Mouse (Mus musculus) cerebellum, adult 18-20 months (tissue): ENCODE measurements around the gene Acat3.
"Not testable (repeated sequence)": the region's sequence is repeated elsewhere in the genome, so short reads cannot be mapped to it uniquely, and the experiment has no call there.

Experiments used
- DNase-seq, 2 experiments: peaks; one replicate each; pipeline ENCODE4 v3.0.0; 2021

Gene Acat3

DNA sequence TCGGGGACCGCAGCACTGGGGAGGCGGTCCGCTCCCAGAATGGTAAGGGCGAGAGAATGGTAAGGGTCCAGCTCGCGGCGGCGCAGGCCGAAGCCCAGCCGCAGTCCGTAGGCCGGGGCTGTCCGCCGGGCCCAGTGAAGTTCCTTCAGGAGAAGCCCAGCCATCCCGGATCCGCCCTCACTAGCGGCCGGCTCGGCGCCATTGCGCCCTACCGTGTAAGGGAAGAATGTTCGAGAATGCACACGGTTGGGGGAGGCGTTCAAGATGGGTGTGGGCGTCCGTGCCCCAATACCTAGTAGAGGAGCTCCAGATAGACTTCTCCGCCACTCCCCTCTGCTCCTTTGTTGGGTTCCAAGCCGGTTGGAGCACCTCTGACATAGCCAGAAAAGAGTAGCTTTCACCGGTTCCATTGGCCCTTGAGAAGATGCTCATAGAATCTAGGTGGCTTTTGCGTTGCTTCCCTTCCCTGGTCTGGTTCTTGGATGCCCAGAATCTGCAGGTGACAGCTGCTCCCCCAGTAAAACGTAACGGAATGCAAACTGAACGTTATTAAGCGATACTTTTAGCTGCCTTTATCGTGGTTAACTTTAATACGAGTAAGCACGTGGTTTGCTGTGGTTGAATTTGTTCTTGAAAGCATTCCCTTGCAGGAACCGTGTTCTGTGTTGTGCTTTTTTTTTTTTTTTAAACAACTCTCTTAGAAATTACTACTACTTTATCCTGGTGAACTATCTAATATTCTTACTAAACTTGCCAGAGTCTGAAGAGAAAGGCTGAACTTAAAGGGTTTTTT lies 23.6 kb downstream of the Acat3 start:
- DNase-seq: no peak

DNA sequence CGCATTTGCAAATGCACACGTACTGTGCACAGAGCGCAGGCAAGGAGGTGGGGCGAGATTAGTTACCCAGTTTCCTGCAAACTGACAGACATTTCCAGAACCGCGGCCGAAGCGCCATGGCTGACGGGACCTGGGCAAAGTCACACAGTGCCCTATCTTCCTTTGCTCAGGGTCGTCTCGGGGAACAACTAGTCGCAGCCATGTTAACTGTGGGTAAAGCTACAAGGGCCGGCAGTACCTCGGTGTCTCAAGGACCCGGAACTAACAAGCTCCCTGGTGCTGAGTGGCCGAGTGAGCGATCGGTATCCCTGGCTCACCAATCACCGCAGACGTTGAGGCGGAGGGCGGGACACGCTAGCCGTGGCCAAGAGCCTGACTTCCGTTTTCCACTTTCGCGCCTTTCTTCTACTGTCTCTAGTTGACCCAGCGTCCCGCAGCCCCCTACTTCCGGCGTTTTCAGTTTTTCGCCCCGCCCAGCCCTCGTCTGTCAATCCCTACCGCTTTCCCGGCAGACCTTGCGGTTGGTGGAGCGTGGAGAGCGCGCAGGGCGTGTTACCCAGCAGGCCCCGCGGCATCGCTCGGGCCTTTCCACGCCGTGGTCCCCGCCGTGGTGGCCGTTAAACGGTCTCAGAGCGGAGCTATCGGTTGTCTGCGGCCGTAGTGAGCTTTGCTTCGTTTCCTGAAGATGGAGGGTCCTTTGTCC lies 24.4 kb downstream of the Acat3 start, which contains the start of gene Mrpl18:
Gene Mrpl18, minus strand, starts transcription at position 465 of the 703 bp plus-strand sequence.
- peak; percentile 96 to 99 for DNase-seq

DNA sequence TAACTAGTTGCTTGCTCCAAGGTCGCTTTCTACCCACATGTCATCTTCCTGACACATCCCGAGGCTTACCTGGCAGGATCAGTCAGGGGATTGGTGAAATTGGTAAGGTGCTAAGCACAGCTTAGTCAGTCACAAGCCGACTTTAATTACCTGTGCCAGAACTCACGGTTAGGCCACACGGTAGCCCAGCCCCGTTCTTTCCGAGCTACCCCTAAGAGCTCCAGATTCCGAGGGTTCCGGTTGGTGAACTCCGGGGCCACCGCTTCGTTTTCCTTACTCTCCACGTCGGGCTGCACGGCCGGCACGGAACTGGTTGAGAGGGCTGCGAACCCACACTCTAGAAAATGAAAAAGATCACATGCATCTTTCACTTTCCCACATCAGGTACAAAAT lies 24.9 kb downstream of the Acat3 start, which contains the start of gene Tcp1:
Gene Tcp1, plus strand, starts transcription at position 214 of the 393 bp plus-strand sequence.
- DNase-seq: no peak

DNA sequence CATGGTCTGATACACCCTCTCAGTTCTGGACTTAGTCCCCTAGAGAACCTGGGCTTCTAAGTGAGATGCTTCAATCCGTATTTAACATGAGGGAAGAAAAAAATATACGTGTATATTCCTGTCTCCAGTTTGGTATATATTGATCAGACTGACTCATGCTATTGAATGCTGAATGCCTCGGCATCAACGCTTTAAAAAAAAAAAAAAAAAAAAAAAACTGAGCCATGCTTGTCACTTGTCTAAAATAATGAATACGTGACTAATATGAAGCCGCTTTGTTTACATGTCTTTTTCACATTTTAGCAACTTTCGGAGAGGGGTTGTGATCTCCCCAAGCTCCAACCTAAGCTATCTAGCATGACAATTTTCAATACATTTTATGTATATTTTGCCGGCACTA lies 30.0 kb downstream of the Acat3 start:
- no peak for DNase-seq

DNA sequence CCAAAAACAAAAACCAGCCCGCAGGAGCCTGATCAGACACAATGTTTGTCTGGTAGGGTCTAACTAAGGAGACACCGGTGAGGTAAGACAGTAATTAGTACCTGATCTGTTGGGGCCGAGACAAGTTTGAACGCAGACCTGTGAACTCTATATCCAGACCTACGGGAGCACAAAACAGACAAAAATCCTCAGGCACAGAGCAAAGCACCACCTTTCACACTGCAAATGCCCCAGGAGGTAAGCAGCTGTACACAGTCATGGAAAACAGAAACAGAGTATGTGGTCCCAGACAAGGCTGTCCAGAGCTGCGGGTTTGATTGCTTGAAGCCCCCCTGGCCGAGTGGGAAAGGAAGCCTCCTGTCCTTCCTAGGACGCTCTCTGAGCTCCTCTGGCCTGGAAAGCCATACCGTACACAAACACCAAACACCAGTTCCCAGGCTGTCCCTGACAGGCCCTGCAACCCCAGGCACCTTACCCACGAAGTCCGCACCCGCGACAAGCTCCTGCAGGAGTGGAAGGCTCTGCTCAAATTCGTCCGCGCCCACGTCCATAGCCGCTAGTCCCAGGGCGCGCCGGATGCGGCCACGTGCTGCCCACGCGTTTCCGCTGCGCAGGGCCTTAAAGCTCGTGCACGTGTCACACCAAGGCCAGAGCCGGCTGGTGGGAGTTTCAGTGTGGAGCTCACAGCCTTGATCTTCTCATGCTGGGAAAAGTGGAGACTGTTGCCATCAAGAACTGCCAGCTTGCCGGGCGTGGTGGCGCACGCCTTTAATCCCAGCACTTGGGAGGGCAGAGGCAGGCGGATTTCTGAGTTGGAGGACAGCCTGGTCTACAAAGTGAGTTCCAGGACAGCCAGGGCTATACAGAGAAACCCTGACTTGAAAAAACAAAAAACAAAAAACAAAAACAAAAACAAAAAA lies 30.8 kb downstream of the Acat3 start, which contains the start of gene Pnldc1:
Gene Pnldc1, minus strand, starts transcription at position 870 of the 920 bp plus-strand sequence.
- no peak for DNase-seq

DNA sequence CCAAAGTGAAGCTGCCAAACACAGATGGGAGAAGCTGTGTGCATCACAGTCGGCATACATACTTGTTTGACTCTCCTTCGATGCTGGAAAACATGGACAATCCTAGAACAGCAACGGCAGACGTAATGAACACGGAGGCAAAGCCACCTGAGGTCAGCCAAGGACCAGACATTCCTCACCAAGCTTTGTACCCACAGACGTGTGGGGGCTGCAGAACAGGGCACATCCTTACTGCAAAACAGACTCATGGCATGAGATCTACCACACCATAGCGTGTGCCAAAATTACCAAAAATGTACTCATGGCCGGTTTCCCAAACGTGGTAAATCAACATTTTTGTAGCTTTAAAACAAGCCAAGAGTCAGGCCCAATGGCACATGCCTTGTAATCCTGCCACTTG lies 34.0 kb downstream of the Acat3 start:
- DNase-seq: no peak

DNA sequence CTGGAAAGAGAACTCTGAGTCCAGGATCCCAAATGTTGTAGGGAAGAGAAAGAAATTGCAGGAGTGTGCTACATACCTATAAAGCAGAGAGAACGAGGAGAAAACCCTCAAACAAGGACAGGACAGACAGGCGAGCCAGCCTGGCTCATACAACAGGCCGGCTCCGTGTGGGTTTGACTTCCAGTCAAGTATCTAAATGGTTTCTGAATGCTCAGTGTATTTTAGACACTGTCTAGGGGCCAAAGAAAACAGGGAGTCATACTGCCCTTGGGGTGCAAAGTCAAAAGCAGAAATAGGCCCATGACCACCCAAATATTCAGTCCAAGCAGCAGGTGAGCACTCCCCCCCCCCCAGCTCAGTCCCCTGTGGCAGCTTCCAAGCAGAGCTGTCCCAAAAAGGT lies 34.6 kb downstream of the Acat3 start:
- DNase-seq: no peak

DNA sequence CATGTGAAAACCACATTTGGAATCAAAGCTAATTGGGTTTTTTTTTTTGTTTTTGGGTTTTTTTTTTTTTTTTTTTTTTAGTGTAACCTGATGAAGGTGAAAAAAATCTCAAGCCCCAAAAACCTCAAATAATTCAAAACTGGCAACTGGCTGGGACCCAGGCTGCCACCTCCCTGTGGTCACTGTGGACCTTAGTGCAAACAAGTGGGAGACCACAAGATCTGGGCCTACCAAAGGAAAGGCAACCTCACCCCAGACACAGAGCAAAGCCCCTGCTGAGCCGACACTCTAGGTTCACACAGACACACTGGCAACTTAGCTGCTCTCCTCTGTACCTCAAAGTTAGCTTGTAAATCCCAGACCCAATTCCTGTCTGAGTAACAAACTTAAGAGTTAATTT lies 36.1 kb downstream of the Acat3 start:
- no peak for DNase-seq

DNA sequence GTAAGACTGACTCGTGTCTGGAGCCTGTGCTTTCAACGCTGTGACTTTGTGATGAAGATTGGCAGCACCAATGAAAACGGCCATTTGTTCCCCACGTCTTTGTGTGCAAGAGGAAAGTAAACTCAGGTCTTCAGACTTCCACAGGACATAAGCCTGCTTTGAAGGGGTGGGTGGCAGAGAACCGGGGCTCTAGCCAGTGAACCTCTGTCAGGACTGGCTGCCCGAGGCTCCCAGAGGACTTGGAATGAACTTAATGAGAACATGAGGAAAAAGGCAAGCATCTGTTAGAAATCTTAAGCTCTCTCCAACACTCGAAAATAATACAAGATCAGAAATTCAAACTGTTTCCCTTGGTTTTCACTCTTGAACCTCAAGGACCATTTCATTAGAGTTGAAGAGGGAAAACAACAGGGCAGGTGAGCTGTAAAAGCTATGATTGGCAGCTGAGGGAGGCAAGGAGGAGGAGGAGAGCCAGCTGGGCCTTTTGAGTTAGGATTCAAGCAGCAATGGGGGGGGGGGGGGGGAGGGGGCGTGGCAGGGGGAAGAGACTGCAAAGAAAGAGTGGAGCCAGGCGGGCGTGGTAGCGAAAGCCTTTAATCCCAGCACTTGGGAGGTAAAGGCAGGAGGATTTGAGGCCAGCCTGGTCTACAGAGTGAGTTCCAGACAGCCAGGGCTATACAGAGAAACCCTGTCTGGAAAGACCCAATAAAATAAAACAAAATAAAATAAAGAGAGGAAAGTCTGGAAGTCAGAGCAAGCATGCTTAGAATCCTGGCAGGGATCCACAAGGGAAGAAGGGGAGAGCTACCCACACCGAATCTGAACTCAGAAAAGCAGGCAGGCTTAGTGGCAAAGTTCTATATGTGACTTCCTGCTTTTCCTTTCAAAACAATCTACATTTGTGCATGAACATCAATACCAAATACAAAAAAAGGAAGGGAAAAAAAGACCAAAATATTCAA lies 36.7 kb downstream of the Acat3 start:
- no peak for DNase-seq

DNA sequence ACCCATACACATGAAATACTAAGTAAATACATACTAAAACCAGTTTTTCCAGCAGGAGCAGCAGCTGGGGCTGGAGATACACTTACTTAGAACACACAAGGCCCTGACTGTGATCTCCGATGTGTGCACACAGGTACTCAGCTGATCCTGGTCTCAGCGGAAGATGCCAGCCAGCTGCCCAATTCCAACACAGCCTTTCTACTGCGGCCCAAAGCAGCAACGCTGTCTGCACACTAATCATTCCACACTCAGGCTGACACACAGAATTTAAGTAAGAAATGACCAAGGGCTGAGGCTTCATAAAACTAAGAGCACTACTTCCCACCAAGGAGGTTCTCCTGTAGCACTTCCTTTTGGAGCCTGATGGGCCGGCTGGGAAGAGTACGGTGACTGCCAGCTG lies 38.1 kb downstream of the Acat3 start:
- DNase-seq: no peak

DNA sequence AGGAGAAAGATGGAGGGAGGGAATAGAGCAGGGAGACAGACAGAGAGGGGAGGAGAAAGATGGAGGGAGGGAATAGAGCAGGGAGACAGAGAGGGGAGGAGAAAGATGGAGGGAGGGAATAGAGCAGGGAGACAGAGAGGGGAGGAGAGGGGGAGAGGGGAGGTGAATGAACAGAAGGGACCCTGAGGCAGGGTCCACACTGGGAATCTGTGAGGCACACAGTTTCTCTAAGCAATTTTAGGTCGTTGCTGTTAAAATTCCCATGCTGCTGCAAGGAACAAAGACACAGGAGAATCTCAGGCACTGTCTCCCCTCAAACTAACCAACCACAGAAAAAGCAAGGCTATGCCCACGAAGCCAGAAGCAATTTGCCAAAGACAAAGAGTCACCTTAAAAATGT lies 41.8 kb downstream of the Acat3 start:
- not testable (repeated sequence) for DNase-seq

DNA sequence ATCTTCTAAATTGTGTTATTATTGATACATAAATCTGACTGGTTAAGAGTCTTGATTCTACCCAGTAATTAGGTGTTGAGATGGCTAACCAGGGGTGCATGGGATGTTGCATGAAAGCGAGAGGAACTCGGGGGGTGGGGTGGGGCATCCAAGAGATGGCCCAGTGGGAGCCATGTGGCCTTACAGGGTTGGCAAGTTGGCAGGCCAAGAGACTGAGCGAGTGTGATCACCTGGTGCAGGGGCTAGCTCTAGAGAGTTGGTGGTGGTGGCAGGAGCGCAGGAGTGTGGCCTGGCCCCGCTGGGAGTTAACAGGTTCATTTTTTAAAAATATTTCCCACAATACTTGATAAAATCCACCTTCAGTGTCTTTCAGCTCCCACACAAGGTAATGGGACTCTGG lies 42.7 kb downstream of the Acat3 start:
- no peak for DNase-seq

DNA sequence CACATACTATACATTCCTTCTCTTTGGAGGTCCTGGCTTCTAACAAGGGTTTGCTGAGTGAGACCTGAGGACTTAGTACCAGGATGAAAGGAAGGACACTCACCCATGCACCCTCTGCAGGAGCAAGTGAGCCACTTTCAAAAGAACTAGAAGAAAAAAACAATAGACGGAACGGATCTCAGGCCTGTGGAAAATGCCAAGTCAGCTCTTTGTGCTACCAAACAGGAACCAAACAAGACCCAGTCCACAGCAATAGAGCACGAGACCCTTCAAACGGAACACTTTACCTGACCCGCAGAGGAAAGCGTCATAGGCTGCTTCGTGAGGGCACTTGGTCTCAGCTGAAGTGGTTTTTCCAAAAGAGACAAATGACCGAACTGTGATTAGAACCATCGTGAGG lies 48.4 kb downstream of the Acat3 start:
- no peak for DNase-seq

DNA sequence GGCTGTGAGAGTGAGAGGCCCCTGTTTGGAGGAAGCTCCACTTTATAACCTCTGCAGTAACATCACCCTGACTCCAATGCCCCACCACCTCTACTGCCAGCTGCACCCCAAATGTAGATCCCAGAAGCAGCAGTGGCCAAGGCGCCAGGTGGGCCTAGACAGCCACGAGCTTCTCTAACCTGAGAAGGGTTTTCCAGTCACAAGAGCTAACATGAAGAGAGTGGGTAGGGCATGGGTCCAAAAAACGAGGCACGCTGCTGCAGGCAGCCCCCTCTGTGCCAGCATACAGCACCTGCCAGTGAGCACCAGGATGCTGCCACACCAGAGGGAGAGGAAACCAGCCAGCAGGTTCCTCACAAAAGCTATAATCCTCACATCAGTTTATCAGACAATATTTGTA lies 49.3 kb downstream of the Acat3 start:
- no peak for DNase-seq

DNA sequence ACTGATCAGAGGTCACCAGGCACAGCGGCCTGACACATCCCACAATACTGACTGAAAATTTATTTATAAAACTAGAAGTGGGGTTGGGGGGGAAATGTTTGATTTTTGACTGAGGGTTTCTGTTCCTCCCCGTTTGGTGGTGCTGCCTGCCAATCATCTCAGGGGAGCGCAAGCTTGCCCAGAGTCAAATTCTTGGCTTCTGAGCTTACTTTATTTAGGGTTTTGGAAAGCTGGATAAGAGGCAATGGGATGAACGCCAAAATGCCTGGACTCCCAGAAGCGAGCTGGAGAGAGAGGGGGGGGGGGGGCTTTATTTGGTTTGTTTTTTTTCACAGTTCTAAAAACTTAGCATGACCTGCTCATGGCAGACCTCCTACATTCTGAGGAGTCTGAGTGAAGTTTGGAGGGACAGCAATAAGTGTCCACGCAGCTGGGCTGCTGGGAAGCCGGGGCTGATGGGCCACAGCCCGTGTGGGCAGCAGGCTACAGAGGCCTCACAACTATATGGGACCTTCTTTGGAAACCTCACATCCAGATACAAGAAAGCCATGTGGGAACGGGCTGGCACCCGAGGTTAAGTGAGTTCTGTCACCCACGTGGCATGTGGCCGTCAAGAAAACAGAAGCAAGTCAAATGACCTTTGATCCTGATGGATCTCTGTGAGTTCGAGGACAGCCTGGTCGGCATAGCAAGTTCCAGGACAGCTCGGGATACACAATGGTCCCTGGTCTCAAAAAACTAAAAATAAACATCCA lies 53.2 kb downstream of the Acat3 start:
- DNase-seq: no peak

DNA sequence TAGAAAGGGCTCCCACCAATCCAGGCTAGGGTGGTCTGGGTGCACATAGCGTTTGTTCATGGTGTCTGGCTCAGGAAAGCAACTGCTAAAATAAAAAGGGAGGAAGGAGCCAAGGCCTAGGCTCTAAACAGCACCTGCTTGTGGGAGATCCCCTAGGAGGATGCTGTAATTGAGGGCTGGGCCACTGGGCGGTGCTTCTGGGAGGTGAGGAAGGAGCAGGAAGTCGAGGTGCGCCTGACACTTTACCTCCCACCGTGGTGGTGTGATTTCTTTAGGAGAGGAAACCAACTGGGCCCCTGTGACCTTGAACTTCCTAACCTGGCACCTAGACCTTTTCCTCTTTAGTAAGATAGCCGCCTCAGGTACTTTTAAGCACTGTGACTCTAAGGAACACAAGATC lies 53.8 kb downstream of the Acat3 start:
- no peak for DNase-seq

DNA sequence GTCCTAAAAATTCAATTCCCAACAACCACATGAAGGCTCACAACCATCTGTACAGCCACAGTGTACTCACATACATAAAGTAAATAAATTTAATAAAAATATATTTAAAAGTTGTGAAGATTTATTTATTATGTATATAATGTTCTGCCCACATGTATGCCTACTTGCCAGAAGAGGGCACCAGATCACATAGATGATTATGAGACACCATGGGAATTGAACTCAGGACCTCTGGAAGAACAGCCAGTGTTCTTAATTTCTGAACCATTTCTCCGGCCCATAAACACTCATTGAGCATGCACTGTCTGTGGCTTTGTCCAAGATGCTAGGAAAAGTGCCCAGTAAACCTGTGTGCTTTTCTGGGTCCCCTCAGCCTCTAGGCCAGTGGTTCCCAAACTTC lies 59.2 kb downstream of the Acat3 start:
- no peak for DNase-seq

DNA sequence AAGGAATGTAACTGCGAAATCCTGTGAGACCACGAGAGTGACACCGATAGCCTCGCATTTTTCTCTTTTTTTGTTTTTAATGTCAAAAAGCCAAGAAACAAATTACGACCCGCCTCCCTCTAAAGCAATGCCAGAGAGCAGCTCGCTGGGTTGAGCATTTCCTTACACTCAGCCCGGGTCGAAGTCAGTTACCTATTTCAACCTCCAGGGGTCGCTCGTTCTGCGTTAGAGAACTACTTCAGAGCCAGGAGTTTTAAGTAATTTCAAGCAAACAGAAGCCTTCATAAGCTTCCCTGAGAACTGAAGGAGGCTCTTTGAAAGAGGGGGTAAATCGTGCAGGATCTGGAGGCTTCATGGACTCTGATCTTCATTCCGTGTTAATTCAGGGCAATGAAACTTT lies 60.2 kb downstream of the Acat3 start:
- DNase-seq: peak; percentile 80 to 85

DNA sequence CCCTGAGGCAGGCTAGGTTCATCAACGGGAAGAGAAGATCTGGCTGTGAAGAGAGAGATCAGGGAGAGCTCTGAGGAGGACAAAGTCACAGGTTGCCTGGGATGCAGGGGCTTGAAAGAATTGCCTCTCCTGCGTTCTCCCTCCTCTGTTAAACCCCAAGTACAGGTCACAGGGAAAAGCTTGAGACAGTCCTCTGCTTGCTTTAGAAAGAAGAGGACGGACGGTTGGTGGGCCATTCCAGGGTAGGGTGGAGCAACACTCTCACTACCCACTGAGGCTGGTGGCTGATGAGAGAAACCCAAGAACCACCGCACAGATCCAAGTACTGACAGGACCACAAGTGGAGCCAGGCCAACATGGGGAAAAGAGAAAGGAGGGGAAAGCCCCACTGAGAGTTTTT lies 64.7 kb downstream of the Acat3 start, which contains the start of gene Mrgprh:
Gene Mrgprh, plus strand, starts transcription at position 301 of the 400 bp plus-strand sequence.
- DNase-seq: no peak
